Mouse (Mus musculus): Measurements from ENCODE around the gene Gm6993.

The Gm6993 gene

GRCm38 (mm10) chr12:31240470-31240869 is at the start of gene Gm6993:
Gene Gm6993, plus strand, starts transcription at chr12:31240770.
- no peak for DNase-seq

- peak; percentile 70 for DNase-seq
Observed at GRCm38 (mm10) chr12:31191329-31191954, 49.1 kb upstream of the Gm6993 start.

- no peak for DNase-seq
Observed at GRCm38 (mm10) chr12:31202509-31202908, 38.1 kb upstream of the Gm6993 start.

- DNase-seq: peak; percentile 63
Observed at GRCm38 (mm10) chr12:31203746-31204455, 36.7 kb upstream of the Gm6993 start.

DNA sequence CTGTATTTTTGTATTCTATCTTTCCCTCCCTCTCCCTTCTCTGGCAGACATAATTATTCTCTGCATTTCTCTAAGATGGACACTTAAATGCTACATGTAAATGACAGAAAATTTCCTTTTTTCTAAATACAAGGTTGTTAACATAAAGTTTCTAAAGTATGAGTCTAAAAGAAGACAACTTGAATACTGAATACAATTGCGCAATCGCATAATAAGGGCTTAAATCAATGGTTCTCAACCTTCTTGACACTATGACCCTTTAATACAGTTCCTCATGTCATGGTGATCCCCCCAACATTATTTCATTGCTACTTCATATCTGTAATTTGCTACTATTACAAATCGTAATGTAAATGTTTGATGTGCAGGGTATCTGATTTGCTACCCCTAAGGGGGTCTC is 35.7 kb upstream of the Gm6993 start:
- no peak for DNase-seq

GRCm38 (mm10) chr12:31205983-31206633 is 34.5 kb upstream of the Gm6993 start:
- DNase-seq: no peak

GRCm38 (mm10) chr12:31208766-31209165 is 31.8 kb upstream of the Gm6993 start:
- no peak for DNase-seq

DNA sequence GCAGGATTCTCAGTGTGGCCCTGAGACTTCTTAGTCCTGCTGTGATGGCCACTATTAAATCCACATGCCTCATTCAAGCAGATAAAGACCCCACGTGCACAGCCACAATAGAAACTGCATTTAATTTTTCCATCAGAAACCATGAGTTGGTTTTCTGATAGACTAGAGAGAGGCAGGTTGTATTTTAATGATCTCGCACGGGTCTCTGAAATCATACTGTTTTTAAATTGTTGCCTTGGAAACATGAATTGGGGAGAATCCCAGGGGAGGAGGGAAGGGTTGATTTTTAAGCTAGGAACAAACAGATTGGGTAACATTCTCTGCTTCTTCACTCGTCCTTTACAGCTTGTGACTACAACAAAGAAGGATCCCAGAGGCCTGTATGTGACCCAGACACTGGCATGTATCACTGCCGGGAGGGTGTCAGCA is 31.2 kb upstream of the Gm6993 start:
- no peak for DNase-seq

- peak; percentile 61 for DNase-seq
Observed at GRCm38 (mm10) chr12:31213556-31213955, 27.0 kb upstream of the Gm6993 start.

DNA sequence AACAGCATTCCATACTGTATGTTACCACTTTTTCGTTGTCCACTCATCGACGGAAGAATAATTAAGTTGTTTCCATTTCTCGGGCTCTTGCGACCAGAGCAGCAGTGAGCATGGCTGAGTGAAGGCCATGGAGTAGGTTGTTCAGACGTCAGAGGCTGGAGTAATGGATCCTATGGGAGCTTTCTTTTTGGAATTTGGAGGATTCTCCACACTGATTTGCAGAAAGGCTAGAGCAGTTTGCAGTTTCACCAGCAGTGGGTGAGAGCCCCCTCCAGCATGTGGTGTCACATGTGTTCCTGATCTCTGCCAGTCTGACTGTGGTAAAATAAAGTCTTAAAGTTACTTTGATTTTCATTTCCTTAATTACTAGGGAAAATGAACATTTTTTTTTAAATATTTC is 25.6 kb upstream of the Gm6993 start:
- DNase-seq: no peak

GRCm38 (mm10) chr12:31217232-31217631 is 23.3 kb upstream of the Gm6993 start:
- no peak for DNase-seq

GRCm38 (mm10) chr12:31218774-31219173 is 21.8 kb upstream of the Gm6993 start:
- DNase-seq: peak; percentile 34

DNA sequence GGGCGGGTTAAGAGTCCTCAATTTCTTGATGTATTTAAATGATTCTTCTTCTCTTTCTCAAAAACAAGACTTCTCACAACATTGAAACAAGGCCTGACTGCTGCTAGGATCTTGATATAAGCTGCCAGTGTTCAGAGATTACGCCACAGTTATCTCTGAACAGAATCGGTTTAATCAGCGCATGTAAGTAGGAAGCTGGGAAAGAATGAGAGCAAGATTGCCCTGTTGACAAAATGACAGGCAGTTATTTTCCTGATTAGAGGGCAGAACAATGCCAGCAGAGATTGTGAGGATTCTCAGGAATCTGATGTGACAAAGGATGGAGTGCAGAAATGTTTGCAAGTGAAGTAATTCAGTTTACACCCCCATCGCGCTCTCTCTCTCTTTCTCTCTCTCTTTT is 19.0 kb upstream of the Gm6993 start:
- no peak for DNase-seq

GRCm38 (mm10) chr12:31222282-31222681 is 18.3 kb upstream of the Gm6993 start:
- DNase-seq: no peak

DNA sequence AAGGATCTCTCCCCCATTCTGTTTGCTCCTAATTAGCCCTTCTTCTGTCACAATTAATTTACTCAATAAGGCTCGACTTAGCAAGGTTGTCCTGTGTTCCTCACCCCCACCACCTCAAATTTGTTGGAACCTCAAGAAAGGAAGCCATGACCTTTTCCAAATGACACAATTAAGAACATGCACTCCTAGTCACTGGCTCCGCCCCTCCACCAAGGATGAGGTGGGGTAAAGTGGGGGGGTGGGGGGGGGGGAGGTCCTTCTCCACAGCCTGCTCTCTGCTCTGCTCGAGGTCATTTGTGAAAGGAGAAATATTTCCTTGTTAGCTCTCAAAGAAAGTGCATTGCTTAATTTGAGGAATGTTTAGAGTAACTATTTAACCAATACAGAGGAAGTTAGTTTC is 17.8 kb upstream of the Gm6993 start:
- DNase-seq: peak; percentile 38

GRCm38 (mm10) chr12:31225451-31225850 is 15.1 kb upstream of the Gm6993 start:
- DNase-seq: no peak

DNA sequence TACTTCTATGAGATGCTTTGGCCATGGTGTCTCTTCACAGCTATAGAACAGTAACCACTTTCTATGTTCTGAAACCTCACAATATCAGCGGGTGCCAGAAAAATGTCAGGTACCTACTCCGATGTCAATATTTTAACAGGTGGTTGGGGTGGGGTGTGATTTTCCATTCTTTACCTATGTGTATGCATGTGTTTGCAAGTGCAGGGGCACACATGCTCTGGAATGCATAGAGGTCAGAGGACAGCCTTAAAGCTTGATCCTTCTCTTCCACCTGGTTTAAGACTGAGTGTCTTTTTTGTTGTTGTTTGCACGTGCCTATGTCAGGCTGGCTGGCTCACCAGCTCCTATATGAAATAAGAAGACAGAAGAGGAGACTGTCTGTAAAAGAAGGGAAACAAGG is 13.4 kb upstream of the Gm6993 start:
- no peak for DNase-seq

DNA sequence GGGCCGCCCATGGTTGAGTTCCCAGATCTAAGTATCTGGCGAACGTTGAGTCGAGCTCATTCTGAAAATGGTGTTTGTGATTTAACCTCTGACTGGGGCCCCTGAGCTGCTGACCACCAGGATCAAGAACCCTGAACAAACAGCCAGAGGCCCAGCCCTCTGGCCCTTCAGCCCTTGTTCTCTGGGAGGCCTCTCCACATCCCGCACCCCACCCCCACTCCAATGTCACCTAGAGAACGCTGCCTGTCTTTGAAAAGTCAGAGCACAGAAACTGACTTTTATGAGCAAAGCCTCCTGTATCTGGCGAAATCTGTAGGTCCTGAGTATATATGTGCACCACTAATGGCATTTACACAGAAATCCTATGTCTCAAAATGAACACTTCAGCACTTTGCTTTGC is 11.7 kb upstream of the Gm6993 start:
- DNase-seq: no peak

DNA sequence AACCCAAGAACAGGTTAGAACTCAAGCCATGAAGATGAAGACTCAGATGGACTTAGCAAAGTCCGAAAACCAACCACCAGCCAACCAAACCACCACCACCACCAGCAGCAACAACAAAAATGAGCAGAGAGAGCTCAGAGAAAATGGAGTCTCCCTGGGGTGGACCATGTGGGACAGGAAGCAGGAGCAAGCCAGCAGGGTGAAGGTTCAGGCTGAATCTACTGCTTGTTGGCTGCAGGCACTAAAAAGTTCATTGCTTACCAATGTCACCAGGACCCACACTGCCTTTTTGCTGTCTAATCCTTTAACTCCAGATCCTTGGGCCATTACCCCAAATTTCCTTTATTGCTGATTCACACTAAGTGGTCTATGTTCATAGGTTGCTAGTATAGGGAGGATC is 7.9 kb upstream of the Gm6993 start:
- no peak for DNase-seq

- DNase-seq: no peak
Observed at GRCm38 (mm10) chr12:31235018-31235417, 5.6 kb upstream of the Gm6993 start.

GRCm38 (mm10) chr12:31236861-31237595 is 3.5 kb upstream of the Gm6993 start:
- DNase-seq: no peak

DNA sequence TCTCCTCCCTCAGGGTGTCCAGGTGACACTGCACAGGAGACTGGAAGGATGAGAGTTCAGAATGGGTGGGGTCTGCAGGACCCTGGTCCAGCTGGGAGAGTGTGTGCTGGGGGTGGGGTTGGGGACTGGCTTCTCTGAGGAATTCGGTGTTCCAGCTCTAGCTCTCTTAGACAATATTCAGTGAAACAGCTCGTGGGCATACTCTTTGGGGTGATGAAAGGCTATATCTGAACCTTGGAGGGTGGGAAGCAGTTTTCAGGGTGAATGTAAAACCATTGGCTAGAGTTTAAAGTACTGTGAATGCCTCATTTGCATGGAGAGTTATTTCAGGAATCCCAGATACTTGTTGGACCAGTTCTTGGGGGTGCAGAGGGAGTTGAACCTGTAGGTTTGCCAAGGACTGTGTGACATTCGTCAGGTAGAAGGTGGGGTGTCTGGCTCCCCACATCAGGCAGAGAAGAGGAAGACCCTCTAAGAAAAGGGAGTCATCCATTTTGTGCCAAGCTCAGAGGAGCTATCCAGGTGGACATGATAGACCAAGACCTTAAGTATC is 1.5 kb upstream of the Gm6993 start:
- no peak for DNase-seq

- DNase-seq: no peak
Observed at GRCm38 (mm10) chr12:31239798-31240197, 772 bp upstream of the Gm6993 start.
